Mouse (Mus musculus): ENCODE measurements around the gene Ppp1r18. TPM values are rescaled to one million over a fixed set of nuclear protein-coding genes. Genes with fewer than 3 reads are reported as not detected.
"Not testable (repeated sequence)": the region's sequence is repeated elsewhere in the genome, so short reads cannot be mapped to it uniquely, and the experiment has no call there.

Gene Ppp1r18
- total RNA-seq, 2 experiments from 2014 or later, result 20.5 to 49.8 TPM

- ATAC-seq (replicated peaks; ENCODE audit: poor library complexity), result peak; percentile 27
Observed at GRCm38 (mm10) chr17:35836178-35836965, 29.0 kb upstream of the Ppp1r18 start.

GRCm38 (mm10) chr17:35836991-35837422, 28.4 kb upstream of the Ppp1r18 start:
- peak; percentile 19 for ATAC-seq (replicated peaks; ENCODE audit: poor library complexity)

- no peak for ATAC-seq (replicated peaks; ENCODE audit: poor library complexity)
Observed at GRCm38 (mm10) chr17:35837487-35837886, 27.9 kb upstream of the Ppp1r18 start.

GRCm38 (mm10) chr17:35838122-35838544, 27.3 kb upstream of the Ppp1r18 start, which contains the start of gene Tubb5:
Gene Tubb5 (minus strand): TSS chr17:35838306.
- ATAC-seq (replicated peaks; ENCODE audit: poor library complexity), result peak; percentile 39

GRCm38 (mm10) chr17:35838570-35838969, 26.8 kb upstream of the Ppp1r18 start:
- ATAC-seq (replicated peaks; ENCODE audit: poor library complexity), result no peak

- not testable (repeated sequence) for ATAC-seq (replicated peaks; ENCODE audit: poor library complexity)
Observed at GRCm38 (mm10) chr17:35839002-35839401, 26.4 kb upstream of the Ppp1r18 start.

- no peak for ATAC-seq (replicated peaks; ENCODE audit: poor library complexity)
Observed at GRCm38 (mm10) chr17:35840561-35840960, 24.8 kb upstream of the Ppp1r18 start.

- ATAC-seq (replicated peaks; ENCODE audit: poor library complexity), result peak; percentile 71
Observed at GRCm38 (mm10) chr17:35841076-35841950, 24.1 kb upstream of the Ppp1r18 start, which contains the start of gene Mdc1. Gene Mdc1 (plus strand): TSS chr17:35841515.

- no peak for ATAC-seq (replicated peaks; ENCODE audit: poor library complexity)
Observed at GRCm38 (mm10) chr17:35842006-35842405, 23.4 kb upstream of the Ppp1r18 start.

GRCm38 (mm10) chr17:35843514-35843913, 21.9 kb upstream of the Ppp1r18 start:
- ATAC-seq (replicated peaks; ENCODE audit: poor library complexity), result no peak

- ATAC-seq (replicated peaks; ENCODE audit: poor library complexity), result peak; percentile 21; the same call in 1 of the 2 replicates
Observed at GRCm38 (mm10) chr17:35848112-35848511, 17.3 kb upstream of the Ppp1r18 start.

- ATAC-seq (replicated peaks; ENCODE audit: poor library complexity), result peak; percentile 97
Observed at GRCm38 (mm10) chr17:35850974-35851373, 14.4 kb upstream of the Ppp1r18 start.

- ATAC-seq (replicated peaks; ENCODE audit: poor library complexity), result no peak
Observed at GRCm38 (mm10) chr17:35859371-35859770, 6.0 kb upstream of the Ppp1r18 start.

GRCm38 (mm10) chr17:35859835-35860234, 5.6 kb upstream of the Ppp1r18 start:
- no peak for ATAC-seq (replicated peaks; ENCODE audit: poor library complexity)

- ATAC-seq (replicated peaks; ENCODE audit: poor library complexity), result no peak
Observed at GRCm38 (mm10) chr17:35860831-35861197, 4.6 kb upstream of the Ppp1r18 start.

GRCm38 (mm10) chr17:35861198-35861857, 4.1 kb upstream of the Ppp1r18 start, which contains the start of gene Nrm:
Gene Nrm (plus strand): TSS chr17:35861318.
- peak; percentile 88 for ATAC-seq (replicated peaks; ENCODE audit: poor library complexity)

- ATAC-seq (replicated peaks; ENCODE audit: poor library complexity), result no peak
Observed at GRCm38 (mm10) chr17:35864832-35865353, 500 bp upstream of the Ppp1r18 start.

- ATAC-seq (replicated peaks; ENCODE audit: poor library complexity), result no peak
Observed at GRCm38 (mm10) chr17:35866281-35866831, 963 bp downstream of the Ppp1r18 start.

GRCm38 (mm10) chr17:35866911-35867890, 1.8 kb downstream of the Ppp1r18 start:
- ATAC-seq (replicated peaks; ENCODE audit: poor library complexity), result peak; percentile 20; the same call in 1 of the 2 replicates
